Mouse (Mus musculus) midbrain, embryonic 11.5 days (tissue): Measurements from ENCODE around the gene Mcu. TPM values are rescaled to one million over a fixed set of nuclear protein-coding genes. Genes with fewer than 3 reads are reported as not detected.

Experiments used
- ATAC-seq: fragments of 200-750 bp; cut with Nextera tagmentation; 2 replicates; pipeline ENCODE4 v1.8.0; 2017; ENCODE audit warnings: moderate TSS enrichment, moderate library complexity; ENCODE audit not compliant: low FRiP score
- DNase-seq: peaks from one replicate; pipeline ENCODE4 v3.0.0; 2015; ENCODE audit warnings: low spot score; ENCODE audit errors: missing footprints
- H3K27ac ChIP-seq: fragments of 300-500 bp; sonication (generic); 2 replicates; pipeline ENCODE4 v1.5.1; 2014; ENCODE audit warnings: low read depth, low read length
- H3K27me3 ChIP-seq: fragments of 300-500 bp; sonication (generic); 2 replicates; pipeline ENCODE4 v1.6.1; 2014; ENCODE audit warnings: mild to moderate bottlenecking, low read length, moderate library complexity, mixed read lengths; ENCODE audit not compliant: control insufficient read depth, insufficient read depth
- H3K36me3 ChIP-seq: fragments of 300-500 bp; sonication (generic); 2 replicates; pipeline ENCODE4 v1.6.1; 2014; ENCODE audit warnings: mild to moderate bottlenecking, low read length, moderate library complexity, mixed read lengths; ENCODE audit not compliant: control insufficient read depth, insufficient read depth
- H3K4me1 ChIP-seq: fragments of 300-500 bp; sonication (generic); 2 replicates; pipeline ENCODE4 v1.6.1; 2014; ENCODE audit warnings: low read length; ENCODE audit not compliant: control insufficient read depth, insufficient read depth
- H3K4me2 ChIP-seq: fragments of 300-500 bp; sonication (generic); 2 replicates; pipeline ENCODE4 v1.6.1; 2014; ENCODE audit warnings: mild to moderate bottlenecking, moderate library complexity
- H3K4me3 ChIP-seq: fragments of 300-500 bp; sonication (generic); 2 replicates; pipeline ENCODE4 v1.5.1; 2014; ENCODE audit warnings: low read depth, low read length
- H3K9ac ChIP-seq: fragments of 300-500 bp; sonication (generic); 2 replicates; pipeline ENCODE4 v1.6.1; 2014; ENCODE audit warnings: low read length
- H3K9me3 ChIP-seq: fragments of 300-500 bp; sonication (generic); 2 replicates; pipeline ENCODE4 v1.6.1; 2016; ENCODE audit warnings: low read length; ENCODE audit not compliant: control insufficient read depth
- WGBS: fragments of 180-500 bp; shearing (Covaris S2); extraction: QIAGEN DNeasy Blood & Tissue Kit; methylation state at CpG from one replicate; pipeline ENCODE4 v1.1.7; 2014; 5-methylcytosine and 5-hydroxymethylcytosine counted together
- polyA plus RNA-seq: library from polyadenylated mRNA; unstranded; fragments of >200 nt; fragmentation: Nextera tagmentation; extraction: Ambion mirVana; gene quantifications from 2 replicates; pipeline ENCODE4 v1.2.1, GENCODE M21; 2014

The Mcu gene
- polyA plus RNA-seq, 1 experiment from 2014 or later = 17.7 TPM

- Histone ChIP-seq H3K4me1 (peaks cover 3% of the 10 kb centered on the region; the same call in 1 of the 2 replicates), H3K9ac (no peak overlapping the region), H3K27ac (no peak overlapping the region), H3K4me2 (no peak overlapping the region), H3K4me3 (no peak overlapping the region), H3K36me3 (no peaks in the 10 kb centered on the region), H3K9me3 (no peaks in the 10 kb centered on the region; the same call in 1 of the 2 replicates), H3K27me3 (no peaks in the 10 kb centered on the region)
- 75% methylated on average over 10 of the region's 10 CpGs for WGBS
- ATAC-seq (no peak), DNase-seq (no peak)
These were observed 47.6 kb downstream of the Mcu start for GRCm38 (mm10) chr10:59568665-59569480.

- no peaks in the 10 kb centered on the region for H3K27me3 ChIP-seq
- H3K4me2 ChIP-seq = no peak overlapping the region
- H3K9ac ChIP-seq = no peak overlapping the region
- DNase-seq (no peak), ATAC-seq (no peak)
- 92% methylated on average over 13 of the region's 13 CpGs for WGBS
- peaks cover 3% of the 10 kb centered on the region; the same call in 1 of the 2 replicates for H3K4me1 ChIP-seq
- H3K9me3 ChIP-seq = no peaks in the 10 kb centered on the region
- H3K4me3 ChIP-seq = no peak overlapping the region
- H3K36me3 ChIP-seq = no peaks in the 10 kb centered on the region
- H3K27ac ChIP-seq = no peak overlapping the region
These were observed 49.5 kb downstream of the Mcu start for GRCm38 (mm10) chr10:59566968-59567367.

- Histone ChIP-seq H3K4me2 (no peak overlapping the region), H3K27me3 (no peaks in the 10 kb centered on the region), H3K4me1 (peaks cover 3% of the 10 kb centered on the region; the same call in 1 of the 2 replicates), H3K27ac (no peak overlapping the region), H3K4me3 (no peak overlapping the region), H3K9me3 (no peaks in the 10 kb centered on the region), H3K9ac (no peak overlapping the region), H3K36me3 (no peaks in the 10 kb centered on the region)
- WGBS = 80% methylated on average over 2 of the region's 2 CpGs
- ATAC-seq (no peak), DNase-seq (no peak)
These were observed 50.5 kb downstream of the Mcu start for GRCm38 (mm10) chr10:59565995-59566410.

GRCm38 (mm10) chr10:59564551-59564950 lies 51.9 kb downstream of the Mcu start:
- Histone ChIP-seq H3K4me1 (peaks cover 3% of the 10 kb centered on the region; the same call in 1 of the 2 replicates), H3K4me2 (no peak overlapping the region)

GRCm38 (mm10) chr10:59562511-59562910 lies 54.0 kb downstream of the Mcu start:
- 84% methylated on average over 4 of the region's 4 CpGs for WGBS
- ATAC-seq (no peak), DNase-seq (no peak)
- H3K4me3 ChIP-seq = no peak overlapping the region
- H3K4me1 ChIP-seq = no peaks in the 10 kb centered on the region
- H3K9ac ChIP-seq = no peak overlapping the region
- H3K9me3 ChIP-seq = no peaks in the 10 kb centered on the region
- no peak overlapping the region for H3K27ac ChIP-seq
- H3K4me2 ChIP-seq = no peak overlapping the region
- H3K27me3 ChIP-seq = no peaks in the 10 kb centered on the region
- H3K36me3 ChIP-seq = no peaks in the 10 kb centered on the region

More at GRCm38 (mm10) chr10:59564551-59564950, 51.9 kb downstream of the Mcu start:
- no peak overlapping the region for H3K27ac ChIP-seq
- H3K9me3 ChIP-seq = no peaks in the 10 kb centered on the region
- DNase-seq (no peak), ATAC-seq (no peak)
- no peak overlapping the region for H3K9ac ChIP-seq
- 88% methylated on average over 5 of the region's 5 CpGs for WGBS
- no peaks in the 10 kb centered on the region for H3K36me3 ChIP-seq
- no peak overlapping the region for H3K4me3 ChIP-seq
- H3K27me3 ChIP-seq = no peaks in the 10 kb centered on the region

GRCm38 (mm10) chr10:59560126-59560525 lies 56.4 kb downstream of the Mcu start:
- Histone ChIP-seq H3K27ac (no peak overlapping the region), H3K36me3 (no peaks in the 10 kb centered on the region), H3K9ac (no peak overlapping the region), H3K4me2 (no peak overlapping the region), H3K27me3 (no peaks in the 10 kb centered on the region), H3K4me1 (no peaks in the 10 kb centered on the region), H3K4me3 (no peak overlapping the region), H3K9me3 (no peaks in the 10 kb centered on the region)
- DNase-seq (no peak), ATAC-seq (no peak)
- WGBS = 90% methylated on average over 5 of the region's 5 CpGs

GRCm38 (mm10) chr10:59558602-59559001 lies 57.9 kb downstream of the Mcu start:
- Histone ChIP-seq H3K27ac (no peak overlapping the region), H3K4me1 (no peaks in the 10 kb centered on the region), H3K27me3 (no peaks in the 10 kb centered on the region), H3K4me2 (no peak overlapping the region), H3K9me3 (no peaks in the 10 kb centered on the region), H3K4me3 (no peak overlapping the region), H3K36me3 (no peaks in the 10 kb centered on the region), H3K9ac (no peak overlapping the region)
- DNase-seq (no peak), ATAC-seq (no peak)
- 76% methylated on average over 4 of the region's 4 CpGs for WGBS

GRCm38 (mm10) chr10:59558164-59558563 lies 58.3 kb downstream of the Mcu start:
- H3K27me3 ChIP-seq = no peaks in the 10 kb centered on the region
- no peaks in the 10 kb centered on the region for H3K4me1 ChIP-seq
- DNase-seq = no peak
- no peak for ATAC-seq
- WGBS = 83% methylated on average over 5 of the region's 5 CpGs
- no peak overlapping the region for H3K4me3 ChIP-seq
- H3K27ac ChIP-seq = no peak overlapping the region
- H3K9ac ChIP-seq = no peak overlapping the region
- H3K4me2 ChIP-seq = no peak overlapping the region
- no peaks in the 10 kb centered on the region for H3K36me3 ChIP-seq
- H3K9me3 ChIP-seq = no peaks in the 10 kb centered on the region

GRCm38 (mm10) chr10:59556541-59556940 lies 60.0 kb downstream of the Mcu start:
- H3K9me3 ChIP-seq = no peaks in the 10 kb centered on the region
- ATAC-seq (no peak), DNase-seq (no peak)
- no peak overlapping the region for H3K9ac ChIP-seq
- H3K4me2 ChIP-seq = no peak overlapping the region
- H3K27ac ChIP-seq = no peak overlapping the region
- no peaks in the 10 kb centered on the region for H3K27me3 ChIP-seq
- H3K4me3 ChIP-seq = no peak overlapping the region
- H3K36me3 ChIP-seq = no peaks in the 10 kb centered on the region
- WGBS = 55% methylated on average over 5 of the region's 5 CpGs
- H3K4me1 ChIP-seq = no peaks in the 10 kb centered on the region
